Mouse (Mus musculus) limb, embryonic 15.5 days (tissue): Measurements from ENCODE around the gene Senp7. TPM values are rescaled to one million over a fixed set of nuclear protein-coding genes. Genes with fewer than 3 reads are reported as not detected.

Experiments
- ATAC-seq: fragments of 200-750 bp; cut with Nextera tagmentation; 2 replicates; pipeline ENCODE4 v1.8.0; 2017; ENCODE audit warnings: low read depth, moderate TSS enrichment; ENCODE audit not compliant: insufficient number of reproducible peaks, low FRiP score, low TSS enrichment
- H3K27ac ChIP-seq: fragments of 300-500 bp; sonication (generic); 2 replicates; pipeline ENCODE4 v1.5.1; 2015; ENCODE audit warnings: moderate library complexity, mild to moderate bottlenecking, inconsistent platforms
- H3K27me3 ChIP-seq: fragments of 300-500 bp; sonication (generic); 2 replicates; pipeline ENCODE4 v1.6.1; 2015; ENCODE audit warnings: inconsistent platforms
- H3K36me3 ChIP-seq: fragments of 300-500 bp; sonication (generic); 2 replicates; pipeline ENCODE4 v1.6.1; 2015; ENCODE audit warnings: inconsistent platforms
- H3K4me1 ChIP-seq: fragments of 300-500 bp; sonication (generic); 2 replicates; pipeline ENCODE4 v1.6.1; 2015; ENCODE audit warnings: inconsistent platforms
- H3K4me2 ChIP-seq: fragments of 300-500 bp; sonication (generic); 2 replicates; pipeline ENCODE4 v1.6.1; 2015; ENCODE audit warnings: mild to moderate bottlenecking, inconsistent platforms
- H3K4me3 ChIP-seq: fragments of 300-500 bp; sonication (generic); 2 replicates; pipeline ENCODE4 v1.5.1; 2015; ENCODE audit warnings: mild to moderate bottlenecking, inconsistent platforms
- H3K9ac ChIP-seq: fragments of 300-500 bp; sonication (generic); 2 replicates; pipeline ENCODE4 v1.6.1; 2015; ENCODE audit warnings: inconsistent platforms
- H3K9me3 ChIP-seq: fragments of 300-500 bp; sonication (generic); 2 replicates; pipeline ENCODE4 v1.6.1; 2016; ENCODE audit warnings: inconsistent platforms
- WGBS: fragments of 180-500 bp; shearing (Covaris S2); methylation state at CpG from one replicate; pipeline ENCODE4 v1.1.7; 2015; 5-methylcytosine and 5-hydroxymethylcytosine counted together
- polyA plus RNA-seq: library from polyadenylated mRNA; unstranded; fragments of >200 nt; fragmentation: Nextera tagmentation; extraction: Ambion mirVana; gene quantifications from 2 replicates; pipeline ENCODE4 v1.2.1, GENCODE M21; 2015

Gene Senp7
- polyA plus RNA-seq, 1 experiment from 2014 or later = 36.9 TPM

DNA sequence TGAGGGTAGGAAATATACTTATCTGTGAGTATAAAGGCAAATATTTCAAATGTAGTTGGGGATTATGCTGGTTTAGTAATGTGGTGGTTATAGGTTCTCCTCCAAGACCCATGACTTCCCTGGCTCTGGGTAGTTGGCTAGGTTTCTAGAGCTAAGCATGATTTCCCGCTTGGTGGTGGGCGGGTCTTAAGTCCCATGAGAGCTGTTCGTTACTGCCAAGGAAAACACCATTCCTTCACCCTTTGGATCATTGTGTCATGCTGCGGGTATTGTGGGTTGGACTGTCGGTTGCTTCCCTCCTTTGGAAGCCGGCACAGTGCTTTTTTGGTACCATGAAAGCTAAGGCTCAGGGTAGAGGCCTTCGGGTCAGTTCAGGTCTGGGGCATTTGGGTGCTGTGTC lies 115.3 kb downstream of the Senp7 start:
- Histone ChIP-seq H3K4me2 (no peak overlapping the region), H3K36me3 (peaks cover 13% of the 10 kb centered on the region; the same call in 1 of the 2 replicates), H3K4me1 (no peaks in the 10 kb centered on the region), H3K27me3 (no peaks in the 10 kb centered on the region), H3K4me3 (no peak overlapping the region), H3K27ac (no peak overlapping the region), H3K9me3 (no peaks in the 10 kb centered on the region), H3K9ac (no peak overlapping the region)
- WGBS = 81% methylated on average over 7 of the region's 7 CpGs
- no peak for ATAC-seq

- Histone ChIP-seq H3K4me1 (no peaks in the 10 kb centered on the region), H3K9ac (no peak overlapping the region), H3K4me3 (no peak overlapping the region), H3K4me2 (no peak overlapping the region), H3K36me3 (peaks cover 31% of the 10 kb centered on the region), H3K27ac (no peak overlapping the region), H3K9me3 (no peaks in the 10 kb centered on the region), H3K27me3 (no peaks in the 10 kb centered on the region)
- no peak for ATAC-seq
Observed at GRCm38 (mm10) chr16:56170247-56170646, 122.1 kb downstream of the Senp7 start.

- Histone ChIP-seq H3K27me3 (no peaks in the 10 kb centered on the region), H3K9me3 (no peaks in the 10 kb centered on the region), H3K4me1 (no peaks in the 10 kb centered on the region), H3K4me3 (no peak overlapping the region), H3K36me3 (peaks cover 16% of the 10 kb centered on the region), H3K9ac (no peak overlapping the region), H3K4me2 (no peak overlapping the region), H3K27ac (no peak overlapping the region)
- ATAC-seq = no peak
- WGBS = 59% methylated on average over 8 of the region's 8 CpGs
Observed at GRCm38 (mm10) chr16:56175867-56176581, 127.9 kb downstream of the Senp7 start.

DNA sequence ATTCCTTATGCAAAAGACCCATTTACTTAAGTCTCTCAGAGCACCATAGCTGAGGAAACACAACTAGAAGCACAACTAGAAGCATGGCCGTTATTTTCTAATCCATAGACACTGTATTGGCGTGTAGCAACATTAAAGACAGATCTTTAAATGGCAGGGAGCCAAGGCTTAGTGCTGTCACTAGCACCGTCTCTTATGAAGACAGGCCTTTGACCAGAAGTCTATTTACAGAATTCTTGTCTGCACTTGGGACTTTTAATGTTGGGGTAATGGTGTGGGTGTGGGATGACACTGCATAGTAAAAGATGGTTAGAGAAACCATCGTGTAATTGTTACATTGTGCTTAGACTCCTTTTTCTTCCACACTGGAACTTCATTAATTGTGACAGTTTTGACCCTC lies 138.7 kb downstream of the Senp7 start:
- Histone ChIP-seq H3K36me3 (peaks cover 42% of the 10 kb centered on the region), H3K27me3 (no peaks in the 10 kb centered on the region), H3K9me3 (no peaks in the 10 kb centered on the region), H3K4me1 (no peaks in the 10 kb centered on the region), H3K9ac (no peak overlapping the region), H3K4me2 (no peak overlapping the region), H3K27ac (no peak overlapping the region), H3K4me3 (no peak overlapping the region)
- 72% methylated on average over 4 of the region's 4 CpGs for WGBS
- ATAC-seq = no peak

GRCm38 (mm10) chr16:56188198-56188597 lies 140.1 kb downstream of the Senp7 start:
- Histone ChIP-seq H3K9ac (no peak overlapping the region), H3K36me3 (peaks cover 29% of the 10 kb centered on the region), H3K9me3 (no peaks in the 10 kb centered on the region), H3K4me2 (no peak overlapping the region), H3K27ac (no peak overlapping the region), H3K4me3 (no peak overlapping the region), H3K4me1 (no peaks in the 10 kb centered on the region), H3K27me3 (no peaks in the 10 kb centered on the region)
- WGBS = 78% methylated on average over 9 of the region's 9 CpGs
- ATAC-seq = no peak

DNA sequence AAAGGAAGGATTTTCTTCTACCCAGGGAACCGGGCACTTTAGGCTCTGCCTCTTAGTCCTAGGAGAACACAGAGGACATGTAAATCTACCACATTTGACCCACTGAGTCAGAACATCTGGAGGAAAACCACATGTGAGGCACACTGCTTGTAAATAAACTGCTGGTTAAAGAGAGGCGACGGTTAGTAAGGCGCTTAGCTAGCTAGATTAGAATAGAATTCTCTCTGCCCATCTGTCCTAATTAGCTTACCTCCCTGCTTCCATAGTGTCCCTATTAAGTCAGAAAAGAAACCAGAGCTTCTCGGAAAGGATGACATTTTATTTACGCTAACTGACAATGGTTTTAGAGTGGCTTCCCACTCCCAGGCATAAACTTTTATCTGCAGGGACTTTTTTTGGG lies 155.9 kb downstream of the Senp7 start, which contains the start of gene Impg2:
Gene Impg2 (plus strand): TSS at position 263 of the 400 bp plus-strand sequence.
- ATAC-seq = no peak
- Histone ChIP-seq H3K4me3 (no peak within 1 kb of the TSS), H3K36me3 (no peaks in the 10 kb centered on the region), H3K4me2 (no peak within 1 kb of the TSS), H3K27me3 (no peaks in the 10 kb centered on the region), H3K9me3 (no peaks in the 10 kb centered on the region), H3K27ac (no peak within 1 kb of the TSS), H3K9ac (no peak within 1 kb of the TSS), H3K4me1 (no peaks in the 10 kb centered on the region)
- 49% methylated on average over 6 of the region's 6 CpGs for WGBS

DNA sequence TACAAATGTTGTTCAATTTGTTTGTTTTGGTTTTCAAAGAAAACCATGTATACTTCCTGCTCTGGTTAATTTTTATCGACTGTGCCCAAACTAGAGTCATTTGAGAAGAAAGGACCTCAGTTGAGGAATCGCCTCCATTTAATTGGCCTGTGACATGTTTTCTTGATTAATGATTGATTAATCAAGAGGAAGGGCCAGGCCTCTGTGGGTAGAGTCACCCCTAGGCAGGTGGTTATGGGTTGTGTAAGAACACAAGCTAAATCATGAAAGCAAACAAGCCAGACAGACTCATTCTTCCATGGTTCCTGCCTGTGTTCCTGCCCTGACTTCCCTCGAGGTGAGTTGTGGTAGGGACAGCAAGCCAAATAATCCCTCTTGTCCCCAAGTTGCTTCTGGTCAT lies 164.6 kb downstream of the Senp7 start:
- 51% methylated on average over 3 of the region's 3 CpGs for WGBS
- H3K4me3 ChIP-seq = no peak overlapping the region
- H3K4me1 ChIP-seq = no peaks in the 10 kb centered on the region
- no peaks in the 10 kb centered on the region for H3K9me3 ChIP-seq
- ATAC-seq = no peak
- H3K4me2 ChIP-seq = no peak overlapping the region
- no peak overlapping the region for H3K27ac ChIP-seq
- H3K9ac ChIP-seq = no peak overlapping the region
- no peaks in the 10 kb centered on the region for H3K36me3 ChIP-seq
- H3K27me3 ChIP-seq = no peaks in the 10 kb centered on the region

DNA sequence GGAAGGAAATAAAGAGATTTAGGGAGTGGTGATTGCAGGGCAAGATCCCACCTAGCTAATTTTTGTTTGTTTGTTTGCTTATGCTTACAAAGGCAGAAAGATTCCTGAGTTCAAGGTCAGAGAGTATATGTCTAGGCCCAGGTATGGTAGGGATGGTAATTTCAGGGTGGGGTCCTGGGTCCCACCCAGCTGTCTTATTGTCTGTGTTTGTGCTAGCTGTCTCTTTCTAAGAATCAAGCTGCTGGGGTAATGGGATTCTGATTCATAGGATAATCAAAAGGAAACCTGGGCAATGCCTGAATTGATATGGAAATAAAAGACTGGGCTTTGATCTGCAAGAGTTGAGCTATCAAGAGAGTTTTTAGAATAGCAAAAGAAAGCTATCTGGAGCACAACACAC lies 179.5 kb downstream of the Senp7 start:
- H3K9ac ChIP-seq = no peak overlapping the region
- no peaks in the 10 kb centered on the region for H3K36me3 ChIP-seq
- H3K4me1 ChIP-seq = no peaks in the 10 kb centered on the region
- no peaks in the 10 kb centered on the region for H3K9me3 ChIP-seq
- ATAC-seq = no peak
- H3K4me3 ChIP-seq = no peak overlapping the region
- H3K27me3 ChIP-seq = no peaks in the 10 kb centered on the region
- H3K4me2 ChIP-seq = no peak overlapping the region
- no peak overlapping the region for H3K27ac ChIP-seq

GRCm38 (mm10) chr16:56229455-56229854 lies 181.3 kb downstream of the Senp7 start:
- H3K27me3 ChIP-seq = no peaks in the 10 kb centered on the region
- 45% methylated on average over 2 of the region's 2 CpGs for WGBS

DNA sequence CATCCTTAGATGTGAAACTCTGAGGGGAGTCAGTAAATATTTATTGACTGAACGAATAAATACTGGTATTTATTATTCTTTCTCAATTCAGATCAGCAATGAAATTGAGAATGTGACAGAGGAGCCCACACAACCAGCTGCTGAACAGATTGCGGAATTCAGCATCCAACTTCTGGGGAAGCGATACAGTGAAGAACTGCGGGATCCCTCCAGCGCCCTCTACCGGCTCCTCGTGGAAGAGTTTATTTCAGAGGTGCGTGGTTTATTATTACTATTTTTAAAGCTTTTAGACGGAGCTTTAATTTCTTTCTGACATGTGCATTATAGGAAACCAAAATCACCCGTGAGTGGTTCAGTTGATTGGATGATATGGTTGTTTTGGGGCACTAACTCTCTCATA lies 183.2 kb downstream of the Senp7 start:
- no peaks in the 10 kb centered on the region for H3K27me3 ChIP-seq
- WGBS = 52% methylated on average over 10 of the region's 10 CpGs

More at GRCm38 (mm10) chr16:56229455-56229854, 181.3 kb downstream of the Senp7 start:
- H3K4me3 ChIP-seq = no peak overlapping the region
- H3K9me3 ChIP-seq = no peaks in the 10 kb centered on the region
- no peaks in the 10 kb centered on the region for H3K36me3 ChIP-seq
- H3K9ac ChIP-seq = no peak overlapping the region
- no peak overlapping the region for H3K27ac ChIP-seq
- no peak for ATAC-seq
- no peaks in the 10 kb centered on the region for H3K4me1 ChIP-seq
- H3K4me2 ChIP-seq = no peak overlapping the region

DNA sequence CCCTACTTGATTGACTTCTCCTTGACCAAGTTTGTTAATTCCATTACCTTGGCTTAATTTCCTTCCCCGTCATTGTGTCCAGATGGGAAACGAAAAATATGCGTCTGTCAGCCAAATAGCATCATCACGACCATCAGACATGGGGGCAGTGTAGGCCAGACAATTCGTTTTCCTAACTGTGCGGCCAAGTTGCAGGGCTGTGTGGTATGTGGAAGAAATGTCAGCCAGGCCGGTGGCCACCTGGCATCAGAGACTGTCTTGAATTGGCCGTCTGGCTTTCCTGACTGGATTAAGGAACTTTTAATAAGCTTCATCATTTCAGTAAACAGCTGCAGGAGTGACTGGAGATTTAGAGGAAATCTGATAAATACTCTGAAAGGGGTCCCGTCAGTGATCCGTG lies 184.6 kb downstream of the Senp7 start:
- H3K9me3 ChIP-seq = no peaks in the 10 kb centered on the region
- no peak overlapping the region for H3K9ac ChIP-seq
- H3K4me2 ChIP-seq = no peak overlapping the region
- no peak overlapping the region for H3K4me3 ChIP-seq
- no peaks in the 10 kb centered on the region for H3K27me3 ChIP-seq
- H3K36me3 ChIP-seq = no peaks in the 10 kb centered on the region
- ATAC-seq = no peak
- H3K27ac ChIP-seq = no peak overlapping the region
- no peaks in the 10 kb centered on the region for H3K4me1 ChIP-seq
- 57% methylated on average over 10 of the region's 10 CpGs for WGBS

More for the DNA sequence above, 183.2 kb downstream of the Senp7 start:
- Histone ChIP-seq H3K4me1 (no peaks in the 10 kb centered on the region), H3K9ac (no peak overlapping the region), H3K4me2 (no peak overlapping the region), H3K4me3 (no peak overlapping the region), H3K36me3 (no peaks in the 10 kb centered on the region), H3K9me3 (no peaks in the 10 kb centered on the region), H3K27ac (no peak overlapping the region)
- no peak for ATAC-seq
